Mouse (Mus musculus): Measurements from ENCODE around the gene Gm14406. TPM values are rescaled to one million over a fixed set of nuclear protein-coding genes. Genes with fewer than 3 reads are reported as not detected.
"Not testable (repeated sequence)": the region's sequence is repeated elsewhere in the genome, so short reads cannot be mapped to it uniquely, and the experiment has no call there.

Gene Gm14406
- not detected in 2 replicates for polyA plus RNA-seq (2015; fragmentation: Nextera tagmentation; extraction: Ambion mirVana)

- not testable (repeated sequence) for H3K4me1 ChIP-seq; H3K4me2 ChIP-seq; ATAC-seq; H3K27ac ChIP-seq; H3K9ac ChIP-seq; H3K4me3 ChIP-seq; H3K27me3 ChIP-seq; H3K9me3 ChIP-seq (replicated peaks); H3K36me3 ChIP-seq (ENCODE audit: poor library complexity, severe bottlenecking)
- WGBS: 98% methylated on average over 2 of the region's 2 CpGs
Measured at GRCm38 (mm10) chr2:177577998-177578397, at the start of gene Gm14406. Gm14406 (minus strand) TSS chr2:177578210.

GRCm38 (mm10) chr2:177575141-177575540, 2.9 kb downstream of the Gm14406 start:
- H3K4me1 ChIP-seq; H3K27me3 ChIP-seq; H3K36me3 ChIP-seq (ENCODE audit: poor library complexity, severe bottlenecking); H3K27ac ChIP-seq; H3K9me3 ChIP-seq (replicated peaks); H3K4me2 ChIP-seq; ATAC-seq; H3K4me3 ChIP-seq; H3K9ac ChIP-seq: not testable (repeated sequence)
- WGBS: 85% methylated on average over 1 of the region's 2 CpGs

- not testable (repeated sequence) for H3K4me1 ChIP-seq
Measured at GRCm38 (mm10) chr2:177559365-177559764, 18.6 kb downstream of the Gm14406 start.

GRCm38 (mm10) chr2:177555261-177555660, 22.7 kb downstream of the Gm14406 start:
- H3K4me2 ChIP-seq; H3K36me3 ChIP-seq (ENCODE audit: poor library complexity, severe bottlenecking); H3K9me3 ChIP-seq (replicated peaks); H3K4me1 ChIP-seq; H3K4me3 ChIP-seq; H3K27ac ChIP-seq; ATAC-seq; H3K27me3 ChIP-seq; H3K9ac ChIP-seq: not testable (repeated sequence)
- WGBS: no CpG with 5 or more reads among the region's 1 CpGs

More at GRCm38 (mm10) chr2:177559365-177559764, 18.6 kb downstream of the Gm14406 start:
- 76% methylated on average over 4 of the region's 4 CpGs for WGBS
- H3K9ac ChIP-seq; H3K9me3 ChIP-seq (replicated peaks); ATAC-seq; H3K4me2 ChIP-seq; H3K27me3 ChIP-seq; H3K27ac ChIP-seq; H3K36me3 ChIP-seq (ENCODE audit: poor library complexity, severe bottlenecking); H3K4me3 ChIP-seq: not testable (repeated sequence)

- H3K4me3 ChIP-seq; H3K9ac ChIP-seq; H3K36me3 ChIP-seq (ENCODE audit: poor library complexity, severe bottlenecking); H3K4me1 ChIP-seq; ATAC-seq; H3K4me2 ChIP-seq; H3K27ac ChIP-seq; H3K27me3 ChIP-seq; H3K9me3 ChIP-seq (replicated peaks): not testable (repeated sequence)
- whole genome bisulfite sequencing: 88% methylated on average over 5 of the region's 5 CpGs
Measured at GRCm38 (mm10) chr2:177537717-177538116, 40.3 kb downstream of the Gm14406 start.

- H3K36me3 ChIP-seq (ENCODE audit: poor library complexity, severe bottlenecking); H3K27me3 ChIP-seq; H3K9ac ChIP-seq; H3K27ac ChIP-seq; H3K4me1 ChIP-seq; H3K4me3 ChIP-seq; ATAC-seq; H3K9me3 ChIP-seq (replicated peaks); H3K4me2 ChIP-seq: not testable (repeated sequence)
- 91% methylated on average over 2 of the region's 2 CpGs for WGBS
Measured at GRCm38 (mm10) chr2:177537141-177537540, 40.9 kb downstream of the Gm14406 start.

GRCm38 (mm10) chr2:177535876-177536275, 42.1 kb downstream of the Gm14406 start:
- no peak overlapping the region for H3K27ac ChIP-seq
- no peaks in the 10 kb centered on the region for H3K36me3 ChIP-seq (ENCODE audit: poor library complexity, severe bottlenecking)
- ATAC-seq: no peak
- 82% methylated on average over 9 of the region's 9 CpGs for WGBS
- H3K9me3 ChIP-seq (replicated peaks): peaks cover 3% of the 10 kb centered on the region
- H3K4me1 ChIP-seq: no peaks in the 10 kb centered on the region
- no peak overlapping the region for H3K4me2 ChIP-seq
- no peak overlapping the region for H3K4me3 ChIP-seq
- H3K27me3 ChIP-seq: no peaks in the 10 kb centered on the region
- H3K9ac ChIP-seq: no peak overlapping the region

GRCm38 (mm10) chr2:177524171-177524570, 53.8 kb downstream of the Gm14406 start:
- H3K4me1 ChIP-seq; H3K4me3 ChIP-seq; H3K36me3 ChIP-seq (ENCODE audit: poor library complexity, severe bottlenecking); H3K27me3 ChIP-seq; H3K9ac ChIP-seq; ATAC-seq; H3K27ac ChIP-seq; H3K4me2 ChIP-seq: not testable (repeated sequence)
- 94% methylated on average over 16 of the region's 16 CpGs for WGBS
- H3K9me3 ChIP-seq (replicated peaks): peaks cover 14% of the 10 kb centered on the region

GRCm38 (mm10) chr2:177523674-177524073, 54.3 kb downstream of the Gm14406 start:
- H3K9ac ChIP-seq; H3K4me2 ChIP-seq; H3K4me3 ChIP-seq; H3K4me1 ChIP-seq; H3K27ac ChIP-seq; H3K36me3 ChIP-seq (ENCODE audit: poor library complexity, severe bottlenecking); H3K27me3 ChIP-seq; ATAC-seq: not testable (repeated sequence)
- H3K9me3 ChIP-seq (replicated peaks): peaks cover 14% of the 10 kb centered on the region
- WGBS: 92% methylated on average over 6 of the region's 6 CpGs

- H3K27me3 ChIP-seq: no peaks in the 10 kb centered on the region
- H3K4me1 ChIP-seq: no peaks in the 10 kb centered on the region
- no peak for ATAC-seq
- no peak overlapping the region for H3K27ac ChIP-seq
- no peak overlapping the region for H3K4me2 ChIP-seq
- no peak overlapping the region for H3K9ac ChIP-seq
- peaks cover 14% of the 10 kb centered on the region for H3K9me3 ChIP-seq (replicated peaks)
- 91% methylated on average over 20 of the region's 20 CpGs for WGBS
- no peak overlapping the region for H3K4me3 ChIP-seq
- H3K36me3 ChIP-seq (ENCODE audit: poor library complexity, severe bottlenecking): no peaks in the 10 kb centered on the region
Measured at GRCm38 (mm10) chr2:177523061-177523460, 54.9 kb downstream of the Gm14406 start.

GRCm38 (mm10) chr2:177520035-177520434, 58.0 kb downstream of the Gm14406 start:
- H3K9ac ChIP-seq: no peak overlapping the region
- H3K4me1 ChIP-seq: no peaks in the 10 kb centered on the region
- no peaks in the 10 kb centered on the region for H3K27me3 ChIP-seq
- no peak for ATAC-seq
- H3K27ac ChIP-seq: no peak overlapping the region
- peaks cover 19% of the 10 kb centered on the region for H3K9me3 ChIP-seq (replicated peaks)
- WGBS: 81% methylated on average over 8 of the region's 8 CpGs
- no peaks in the 10 kb centered on the region for H3K36me3 ChIP-seq (ENCODE audit: poor library complexity, severe bottlenecking)
- H3K4me2 ChIP-seq: no peak overlapping the region
- no peak overlapping the region for H3K4me3 ChIP-seq
